ENCODE assay signal across 11 mouse cellular contexts in genomic region chr6:43254193-43254926, GRCm38 (mm10). TPM values are rescaled to one million over a fixed set of nuclear protein-coding genes. Genes with fewer than 3 reads are reported as not detected.
DNase-seq lines count a peak whose midpoint lies in the region; ATAC-seq and TF ChIP-seq lines count a peak whose summit lies in the region.
"Had no signal": no experiment of that assay in that cellular context is flagged by ENCODE, and none has a peak within 500 bp of the region (broad histone marks: within the 10 kb centered on the region; RNA-seq: fewer than 3 reads in every experiment).

No protein-coding gene starts in this region.

- no peak overlapping the region for H3K4me2 ChIP-seq in lung, postnatal 0 days (replicated peaks; ENCODE audit: low read depth, low read length)

- H3K4me3 ChIP-seq in lung, postnatal 0 days (ENCODE audit: low read depth, low read length): no peak overlapping the region
- no peak overlapping the region for H3K4me3 ChIP-seq in lung, adult 2 months (replicated peaks; ENCODE audit: extremely low read depth, low read depth, low read length)

- peak; percentile 59; the same call in 1 of the 2 replicates for ATAC-seq in lung, postnatal 0 days

- peak; percentile 14 to 49 for DNase-seq in cerebellum, postnatal 10 days
- no peak for DNase-seq in cerebellum, postnatal 4 days (ENCODE audit: low spot score in 2 of 2)
- peak; percentile 83 for DNase-seq in lung, postnatal 0 days (ENCODE audit: low spot score)
- DNase-seq in lung, adult 2 months: no peak
- peak; percentile 19 for DNase-seq in induced T-regulatory cell, adult 2 months (ENCODE audit: low read depth)
- peak; percentile 62 for DNase-seq in retina, embryonic 14.5 days (ENCODE audit: low spot score)
- no peak for DNase-seq in MN1 (ENCODE audit: low spot score)
- no peak for DNase-seq in gastrocnemius, postnatal 10 days
- DNase-seq: heart, postnatal 4 days had no signal

- H3K27me3 ChIP-seq in lung, postnatal 0 days (replicated peaks; ENCODE audit: insufficient read depth, low read length): no peaks in the 10 kb centered on the region

- TF ChIP-seq EP300 in lung, postnatal 0 days (IDR thresholded peaks at IDR 0.05): no peak

- H3K9ac ChIP-seq in lung, postnatal 0 days (replicated peaks; ENCODE audit: low read depth): no peak overlapping the region

- no peaks in the 10 kb centered on the region for H3K9me3 ChIP-seq in lung, postnatal 0 days (ENCODE audit: low read length)

- H3K27ac ChIP-seq in lung, postnatal 0 days (ENCODE audit: low read length): no peak overlapping the region
- H3K27ac ChIP-seq: macrophage had no signal

- H3K4me1 ChIP-seq in lung, postnatal 0 days (ENCODE audit: insufficient read depth, low read depth, low read length): no peaks in the 10 kb centered on the region
- no peaks in the 10 kb centered on the region for H3K4me1 ChIP-seq in lung, adult 2 months (ENCODE audit: control insufficient read depth, insufficient read depth, low read length)

- no peaks in the 10 kb centered on the region for H3K36me3 ChIP-seq in lung, postnatal 0 days (ENCODE audit: insufficient read depth, low read length)

- peak; percentile 88 for TF ChIP-seq CTCF in lung, postnatal 0 days (IDR thresholded peaks at IDR 0.05)
- TF ChIP-seq CTCF in lung, adult 2 months (IDR thresholded peaks at IDR 0.05; ENCODE audit: insufficient read depth, low read length): no peak

- WGBS in lung, postnatal 0 days: 62% methylated on average over 7 of the region's 7 CpGs
- 67% methylated on average over 7 of the region's 7 CpGs for WGBS in lung, adult 2 months

- TF ChIP-seq POLR2A in lung, adult 2 months (IDR thresholded peaks at IDR 0.05; ENCODE audit: borderline replicate concordance, extremely low read depth, low read depth, low read length): no peak

RNA-seq across cellular contexts. Expression of gene Arhgef5, which starts 11.0 kb away (rescaled TPM):
- 13.2 and 16.3 TPM in 2 replicates for polyA plus RNA-seq in lung, postnatal 0 days (2015; fragmentation: Nextera tagmentation; extraction: Ambion mirVana)
- 22.8 and 33.5 TPM in 2 replicates for polyA plus RNA-seq in lung, adult 2 months (2012; rRNA removed)
- total RNA-seq in gastrocnemius, postnatal 10 days (2021): 1 to 10 TPM; 5.5 to 9.3 TPM

RNA-seq across cellular contexts. Expression of gene Olfr47, which starts 23.0 kb away (rescaled TPM):
- polyA plus RNA-seq in lung, postnatal 0 days (2015; fragmentation: Nextera tagmentation; extraction: Ambion mirVana): not detected in 2 replicates
- not detected in 2 replicates for polyA plus RNA-seq in lung, adult 2 months (2012; rRNA removed)
- not detected for total RNA-seq in gastrocnemius, postnatal 10 days (2021)
- total RNA-seq: heart, postnatal 4 days had no signal
- polyA plus RNA-seq: macrophage; small intestine, adult 2 months had no signal

RNA-seq across cellular contexts. Expression of gene Olfr434, which starts 41.5 kb away (rescaled TPM):
- not detected in 2 replicates for polyA plus RNA-seq in lung, postnatal 0 days (2015; fragmentation: Nextera tagmentation; extraction: Ambion mirVana)
- polyA plus RNA-seq in lung, adult 2 months (2012; rRNA removed): not detected in 2 replicates
- total RNA-seq in gastrocnemius, postnatal 10 days (2021): not detected
- total RNA-seq: heart, postnatal 4 days had no signal
- polyA plus RNA-seq: macrophage; small intestine, adult 2 months had no signal

RNA-seq across cellular contexts. Expression of gene Nobox, which starts 55.0 kb away (rescaled TPM):
- polyA plus RNA-seq in lung, postnatal 0 days (2015; fragmentation: Nextera tagmentation; extraction: Ambion mirVana): not detected in 2 replicates
- 0.11 and 0.13 TPM in 2 replicates for polyA plus RNA-seq in lung, adult 2 months (2012; rRNA removed)
- not detected for total RNA-seq in gastrocnemius, postnatal 10 days (2021)
- total RNA-seq: heart, postnatal 4 days had no signal
- polyA plus RNA-seq: macrophage; small intestine, adult 2 months had no signal

RNA-seq across cellular contexts. Expression of gene Olfr435, which starts 57.4 kb away (rescaled TPM):
- not detected in 2 replicates for polyA plus RNA-seq in lung, postnatal 0 days (2015; fragmentation: Nextera tagmentation; extraction: Ambion mirVana)
- polyA plus RNA-seq in lung, adult 2 months (2012; rRNA removed): not detected in 2 replicates
- not detected for total RNA-seq in gastrocnemius, postnatal 10 days (2021)
- total RNA-seq: heart, postnatal 4 days had no signal
- polyA plus RNA-seq: macrophage; small intestine, adult 2 months had no signal

Comparison
In these comparisons a context has a peak if more than half of its experiments do, and no peak if none do; other contexts are left out.
1. DNase-seq: peak in cerebellum, postnatal 10 days (2 of 2), lung, postnatal 0 days (single experiment), induced T-regulatory cell, adult 2 months (single experiment) and retina, embryonic 14.5 days (single experiment); none in cerebellum, postnatal 4 days (0 of 2), lung, adult 2 months (single experiment), MN1 (single experiment) and gastrocnemius, postnatal 10 days (single experiment).